Mouse (Mus musculus) kidney, adult 18-20 months (tissue): ENCODE results near the gene Hivep2.

Experiments
- DNase-seq: peaks from one replicate; pipeline ENCODE4 v3.0.0; 2021

The Hivep2 gene

GRCm38 (mm10) chr10:14048916-14049445 lies 83.1 kb downstream of the Hivep2 start:
- no peak for DNase-seq

GRCm38 (mm10) chr10:14049686-14050085 lies 83.8 kb downstream of the Hivep2 start:
- no peak for DNase-seq

DNA sequence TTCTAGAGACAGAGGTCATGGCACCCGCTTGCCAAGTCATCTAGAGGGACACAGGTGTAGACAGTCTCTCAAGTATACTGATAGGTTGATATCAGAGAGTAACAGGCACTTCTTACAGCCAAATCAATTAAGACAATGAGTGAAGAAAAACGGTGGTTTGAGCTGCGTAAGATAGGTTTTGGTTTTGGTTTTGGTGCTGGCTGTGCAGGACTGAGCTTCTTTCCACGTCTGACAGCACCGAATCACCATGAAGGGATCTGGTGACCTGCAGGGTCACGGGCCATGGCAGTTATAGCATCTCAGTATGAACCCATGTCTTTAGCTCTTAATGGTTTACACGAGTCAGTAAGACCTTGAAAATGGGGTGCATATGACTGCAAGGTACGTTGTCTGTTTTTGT lies 84.7 kb downstream of the Hivep2 start:
- DNase-seq = no peak

GRCm38 (mm10) chr10:14052109-14052689 lies 86.3 kb downstream of the Hivep2 start:
- no peak for DNase-seq

GRCm38 (mm10) chr10:14054860-14055259 lies 89.0 kb downstream of the Hivep2 start:
- DNase-seq = no peak

DNA sequence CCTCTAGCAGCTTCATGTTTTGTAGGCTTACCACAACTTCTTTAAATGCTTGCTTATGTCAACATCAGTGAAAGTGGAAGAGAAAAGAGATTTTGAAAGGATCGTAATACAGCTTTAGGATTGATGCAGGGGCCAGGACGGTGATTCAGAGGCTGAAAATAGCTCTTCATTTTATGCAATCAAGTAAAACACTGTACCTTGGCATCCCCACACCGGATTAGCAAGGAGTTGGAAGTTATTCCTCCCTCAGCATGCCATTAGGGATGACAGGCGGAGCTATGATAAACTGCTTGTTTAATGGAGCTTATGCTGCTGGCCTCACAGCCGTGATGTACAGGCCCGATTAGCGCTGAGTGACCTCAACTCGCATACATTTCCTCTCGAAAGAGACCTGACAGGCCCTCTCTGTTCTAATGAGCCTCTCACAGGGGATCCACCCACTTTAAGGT lies 89.7 kb downstream of the Hivep2 start:
- no peak for DNase-seq

DNA sequence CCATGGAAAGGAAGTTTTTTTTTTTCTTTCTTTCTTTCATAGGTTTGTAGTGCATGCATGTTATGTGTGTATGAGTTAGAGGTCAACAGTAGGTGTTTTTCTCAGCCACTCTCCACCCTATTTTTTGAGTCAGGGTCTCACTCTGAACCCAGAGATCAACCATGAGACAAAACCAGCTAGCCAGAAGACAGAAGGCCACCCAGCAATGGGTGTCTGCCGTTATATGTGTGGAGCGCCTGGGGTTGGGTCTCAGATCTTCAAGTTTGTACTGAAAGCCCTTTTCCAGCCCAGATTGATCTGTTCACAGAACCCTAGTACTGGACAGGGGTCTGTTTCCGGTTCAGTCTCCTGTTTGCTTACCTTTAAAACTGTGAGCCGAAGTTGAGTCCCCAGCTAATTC lies 90.2 kb downstream of the Hivep2 start:
- DNase-seq = no peak

DNA sequence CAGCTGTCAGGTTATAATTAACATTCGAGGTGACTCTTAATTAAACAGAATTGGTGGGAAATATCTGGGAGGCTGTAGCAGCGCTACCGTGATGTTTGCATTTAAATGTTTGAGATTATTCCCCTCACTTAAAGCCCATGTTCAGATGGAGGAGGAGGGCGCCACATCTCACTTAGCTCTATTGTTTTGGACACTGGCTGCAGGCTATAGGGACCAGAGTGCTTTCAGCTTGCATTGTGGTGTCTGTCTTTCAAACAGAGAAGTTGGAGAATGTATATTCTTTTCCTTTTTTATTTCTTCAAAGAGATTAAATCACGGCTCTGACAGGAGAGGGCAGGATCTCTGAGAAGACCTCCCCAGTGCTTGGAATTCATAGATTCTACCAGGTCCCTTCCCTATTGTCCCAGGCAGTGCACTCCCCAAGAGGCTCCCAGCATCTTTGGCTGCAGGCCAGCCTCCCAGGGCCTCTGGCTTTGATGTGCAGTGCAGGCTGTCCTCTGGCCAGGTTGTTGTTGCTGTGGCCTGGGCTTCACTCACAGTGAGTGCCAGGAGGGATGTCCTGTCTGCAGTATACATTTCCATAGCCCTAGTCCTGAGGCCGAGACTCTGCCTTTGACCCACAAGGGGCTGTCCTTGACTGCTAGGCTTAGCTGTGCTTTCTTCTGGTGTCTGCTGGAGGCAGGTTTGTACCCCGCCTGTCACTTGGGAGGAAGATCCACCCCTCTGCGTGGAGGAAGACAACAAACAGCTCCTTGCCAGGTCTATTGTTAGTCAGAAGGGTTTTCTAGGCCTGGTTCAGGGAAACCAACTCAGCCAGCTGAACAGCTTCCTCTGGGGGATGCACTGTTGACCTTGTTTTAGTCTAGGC lies 90.9 kb downstream of the Hivep2 start:
- peak; percentile 73 for DNase-seq

DNA sequence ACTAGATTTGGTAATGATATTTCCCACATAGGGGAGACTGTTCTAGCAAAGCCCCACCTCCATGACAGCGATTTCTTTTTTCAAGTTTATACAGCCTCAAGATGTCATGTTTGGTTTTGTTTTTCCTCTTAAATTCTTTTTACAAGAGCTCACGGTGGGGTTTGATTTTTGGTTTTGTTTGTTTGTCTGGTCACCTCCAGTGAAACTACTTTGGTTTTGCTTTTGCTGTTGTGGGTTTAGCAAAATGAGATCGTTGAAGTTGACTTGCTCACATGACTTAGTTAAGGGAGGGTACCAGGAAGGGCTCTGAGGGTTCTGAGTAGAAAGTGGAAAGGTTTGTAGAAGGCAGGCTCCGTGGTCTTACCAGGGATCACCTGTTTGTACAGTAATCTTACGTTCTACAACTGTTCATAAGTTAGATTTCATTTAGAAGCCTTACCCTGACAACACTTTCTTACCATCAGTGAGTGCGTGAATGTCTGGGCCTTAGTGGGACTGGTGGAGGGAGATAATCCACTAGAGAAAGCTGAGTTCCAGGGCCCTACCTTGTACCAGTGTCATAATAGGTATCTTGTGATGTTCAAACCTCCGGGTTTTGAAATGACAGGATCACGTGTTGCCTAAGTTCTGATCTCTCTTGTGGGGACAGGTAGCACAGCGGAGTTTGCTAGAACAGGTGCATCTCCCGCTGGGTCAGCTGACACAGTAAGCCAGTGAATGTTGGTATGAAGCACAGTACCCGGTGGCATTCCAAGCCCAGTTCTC lies 92.1 kb downstream of the Hivep2 start:
- no peak for DNase-seq

- no peak for DNase-seq
Observed at GRCm38 (mm10) chr10:14058742-14059141, 92.9 kb downstream of the Hivep2 start.

DNA sequence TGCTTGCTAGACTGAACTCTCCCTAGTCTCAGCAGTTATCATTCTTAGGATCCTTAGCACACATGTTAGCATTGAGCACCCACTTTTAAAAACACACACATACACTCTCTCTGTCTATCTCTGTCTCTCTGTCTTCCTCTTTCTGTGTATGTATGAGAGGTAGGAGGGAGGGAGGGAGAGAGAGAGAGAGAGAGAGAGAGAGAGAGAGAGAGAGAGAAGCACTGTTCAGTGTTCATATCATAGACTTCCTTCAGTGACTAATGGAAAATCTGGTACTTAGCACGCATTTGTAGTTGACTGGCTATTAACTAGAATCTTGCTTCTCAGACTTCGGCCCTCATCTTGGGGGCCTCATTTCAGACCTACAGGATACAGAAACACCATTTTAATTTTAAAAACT lies 93.7 kb downstream of the Hivep2 start:
- DNase-seq = no peak

GRCm38 (mm10) chr10:14060302-14060701 lies 94.4 kb downstream of the Hivep2 start:
- no peak for DNase-seq

- DNase-seq = no peak
Observed at GRCm38 (mm10) chr10:14063226-14063625, 97.4 kb downstream of the Hivep2 start.

GRCm38 (mm10) chr10:14064759-14065395 lies 99.0 kb downstream of the Hivep2 start:
- DNase-seq = no peak

DNA sequence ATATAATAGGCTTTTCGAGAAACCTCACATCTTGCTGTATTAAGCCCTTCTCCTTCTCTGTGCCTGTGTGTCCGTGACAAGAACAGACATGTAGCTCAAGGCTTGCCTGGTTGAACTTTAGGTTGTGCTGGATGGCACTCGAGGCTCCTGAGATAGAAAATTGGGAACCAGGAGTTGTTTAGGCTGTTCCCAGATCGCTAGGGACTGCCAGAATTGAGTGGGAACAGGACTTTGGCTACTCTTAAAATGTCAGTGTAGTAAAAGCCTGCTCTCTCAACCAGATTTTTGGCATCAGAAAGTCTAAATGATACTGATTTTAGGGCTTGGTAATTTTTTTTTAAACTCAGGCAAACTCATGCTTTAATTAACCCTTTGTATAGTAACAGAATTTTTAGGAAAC lies 101.9 kb downstream of the Hivep2 start:
- no peak for DNase-seq

DNA sequence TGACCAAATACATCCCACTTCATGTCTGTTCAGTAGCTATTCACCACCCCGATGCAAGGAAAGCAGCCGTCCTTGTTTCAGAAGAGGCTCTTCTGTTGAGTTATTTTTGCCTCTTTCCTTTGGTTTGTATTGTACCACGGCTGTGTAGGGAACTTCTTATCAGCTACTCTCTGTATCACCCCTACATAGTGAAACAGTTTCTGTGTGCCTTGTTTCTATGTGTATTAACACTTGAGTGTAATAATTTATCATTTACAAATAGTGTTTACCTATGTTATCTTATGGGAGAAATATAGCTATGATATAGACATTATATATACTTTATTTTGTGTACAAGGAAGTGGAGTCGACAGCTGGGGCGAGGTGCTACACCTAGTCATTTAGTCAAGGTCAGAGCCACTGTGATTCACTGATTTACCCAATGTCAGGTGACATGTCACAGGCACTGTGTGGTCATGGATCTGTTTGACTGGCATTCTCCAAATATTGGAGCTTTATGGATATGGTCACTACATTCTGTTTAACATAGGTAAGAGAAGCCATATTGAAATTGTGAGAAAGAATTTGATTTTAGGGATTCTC lies 104.7 kb downstream of the Hivep2 start:
- DNase-seq = no peak

DNA sequence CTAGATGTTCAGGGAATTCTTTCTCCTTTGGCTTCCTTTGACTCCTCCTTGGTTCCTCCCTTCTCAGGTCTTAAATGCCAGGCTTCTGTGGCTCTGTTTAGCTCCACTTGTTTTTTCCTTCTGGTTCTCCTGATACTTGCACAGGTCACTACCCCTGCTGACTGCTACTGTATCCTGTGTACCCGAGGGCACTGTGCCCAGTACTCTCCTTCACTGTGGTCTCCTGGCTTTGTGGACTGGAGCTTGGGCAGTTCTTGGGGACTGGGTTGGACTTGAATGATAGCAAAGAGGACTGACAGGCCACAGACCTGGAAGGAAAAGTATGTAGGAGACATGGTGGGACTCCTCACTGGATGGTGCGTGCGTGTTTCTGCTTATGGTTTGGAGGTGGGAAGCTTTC lies 106.6 kb downstream of the Hivep2 start:
- no peak for DNase-seq

GRCm38 (mm10) chr10:14075767-14076166 lies 109.9 kb downstream of the Hivep2 start:
- DNase-seq = no peak

- DNase-seq = no peak
Observed at GRCm38 (mm10) chr10:14076880-14077279, 111.0 kb downstream of the Hivep2 start.

GRCm38 (mm10) chr10:14080830-14081229 lies 115.0 kb downstream of the Hivep2 start:
- DNase-seq = no peak

GRCm38 (mm10) chr10:14081824-14082223 lies 115.9 kb downstream of the Hivep2 start:
- no peak for DNase-seq

- no peak for DNase-seq
Observed at GRCm38 (mm10) chr10:14082275-14082674, 116.4 kb downstream of the Hivep2 start.
